Mouse (Mus musculus): ENCODE data around the gene Gm10840.

DNA sequence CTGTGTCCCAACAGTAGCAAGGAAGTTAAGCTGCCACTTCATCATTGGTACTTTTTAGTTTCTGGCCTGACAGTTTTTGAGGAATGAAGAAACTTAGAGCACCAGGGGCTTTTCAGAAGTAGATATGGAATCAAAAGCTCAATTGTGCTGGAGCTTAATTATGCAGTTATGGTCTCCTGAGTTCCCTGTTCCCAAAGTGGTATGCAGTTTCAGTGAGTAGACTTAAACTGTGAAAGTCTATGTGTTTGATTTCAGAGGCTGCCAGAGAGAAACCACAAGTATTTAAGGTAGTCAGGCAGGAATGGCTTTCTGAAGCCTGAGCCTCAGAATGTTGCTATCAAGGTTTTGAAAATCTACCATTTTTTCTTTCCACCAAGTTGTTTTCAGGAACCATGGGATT, 49.0 kb upstream of the Gm10840 start:
- TF ChIP-seq POLR2A (IDR thresholded peaks at IDR 0.05; ENCODE audit: insufficient read length, low read depth): no peak
- TF ChIP-seq POLR2AphosphoS2 (IDR thresholded peaks at IDR 0.05; ENCODE audit: insufficient read length, low read depth): no peak
- no peak for TF ChIP-seq TCF12 (IDR thresholded peaks at IDR 0.05; ENCODE audit: insufficient read depth, poor library complexity, severe bottlenecking)
- TF ChIP-seq USF1 (IDR thresholded peaks at IDR 0.05; ENCODE audit: low read depth): no peak
- no peak for TF ChIP-seq TCF3 (IDR thresholded peaks at IDR 0.05; ENCODE audit: insufficient read length, low read depth)
- no peak for TF ChIP-seq MAX (IDR thresholded peaks at IDR 0.05; ENCODE audit: low read depth)
- TF ChIP-seq MYOD1 (IDR thresholded peaks at IDR 0.05; ENCODE audit: control insufficient read depth in 1 of 3, insufficient read length in 2 of 3, low read depth in 2 of 3): no peak
- TF ChIP-seq E2F4 (IDR thresholded peaks at IDR 0.05; ENCODE audit: insufficient read depth): no peak
- TF ChIP-seq MYOG (IDR thresholded peaks at IDR 0.05; ENCODE audit: control insufficient read depth in 1 of 3, insufficient read depth in 1 of 3, insufficient read length in 2 of 3, low read depth in 2 of 3): no peak

All from myocyte (in vitro differentiated cells).